Mouse (Mus musculus): Measurements from ENCODE around the gene Abhd10. TPM values are rescaled to one million over a fixed set of nuclear protein-coding genes. Genes with fewer than 3 reads are reported as not detected.

Abhd10 gene
- polyA plus RNA-seq (2015; fragmentation: Nextera tagmentation; extraction: Ambion mirVana): 35.5 and 38.0 TPM in 2 replicates

GRCm38 (mm10) chr16:45742615-45743476, at the start of gene Abhd10:
Abhd10 (minus strand) TSS chr16:45742955.
- WGBS: under 1% methylated on average over 51 of the region's 51 CpGs
- DNase-seq (ENCODE audit: low spot score) (peak; percentile 91), ATAC-seq (replicated peaks; ENCODE audit: low FRiP score, low read depth) (peak; percentile 99)
- no peaks in the 10 kb centered on the region for H3K27me3 ChIP-seq (ENCODE audit: insufficient read depth, low read length)
- H3K4me3 ChIP-seq (replicated peaks; ENCODE audit: low read depth, low read length): peak within 1 kb of the TSS; percentile 91
- peaks cover 10% of the 10 kb centered on the region; the same call in 1 of the 2 replicates for H3K36me3 ChIP-seq (ENCODE audit: insufficient read depth, low read length)
- peak within 1 kb of the TSS; percentile 65 for H3K4me2 ChIP-seq (ENCODE audit: low read length)
- H3K9ac ChIP-seq (ENCODE audit: low read depth, low read length): peak within 1 kb of the TSS; percentile 95
- no peak for TF ChIP-seq CTCF (IDR thresholded peaks at IDR 0.05; ENCODE audit: low read depth)
- H3K4me1 ChIP-seq (replicated peaks; ENCODE audit: insufficient read depth, low read length): peaks cover 7% of the 10 kb centered on the region; the same call in 1 of the 2 replicates
- H3K27ac ChIP-seq: peak within 1 kb of the TSS; percentile 95
- H3K9me3 ChIP-seq (replicated peaks; ENCODE audit: low read length): no peaks in the 10 kb centered on the region

GRCm38 (mm10) chr16:45791286-45791685, 48.5 kb upstream of the Abhd10 start:
- H3K9ac ChIP-seq (ENCODE audit: low read depth, low read length): no peak overlapping the region
- no peak for DNase-seq (ENCODE audit: low spot score)

DNA sequence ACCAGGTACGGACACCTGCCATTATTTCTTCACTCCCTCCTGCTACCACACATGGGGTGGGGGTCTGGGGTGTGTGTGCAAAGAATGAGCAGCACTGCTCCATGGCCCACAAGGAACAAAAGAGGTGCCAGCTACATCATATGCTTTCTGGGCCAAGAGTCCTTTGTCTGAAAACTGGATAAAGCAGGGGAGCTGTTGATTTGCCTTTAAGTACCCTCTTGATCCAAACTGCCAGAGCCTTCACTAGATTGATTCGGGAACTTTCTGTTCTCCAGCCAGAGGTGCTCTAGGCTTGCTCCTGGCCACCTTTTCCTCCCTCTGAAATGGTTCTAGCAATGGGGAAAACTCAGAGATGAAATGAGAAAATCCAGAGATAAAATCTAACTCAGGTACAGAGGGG, 46.6 kb upstream of the Abhd10 start:
- H3K27ac ChIP-seq: no peak overlapping the region
- H3K9ac ChIP-seq (ENCODE audit: low read depth, low read length): no peak overlapping the region
- 82% methylated on average over 2 of the region's 2 CpGs for WGBS
- H3K36me3 ChIP-seq (ENCODE audit: insufficient read depth, low read length): peaks cover 34% of the 10 kb centered on the region
- H3K27me3 ChIP-seq (ENCODE audit: insufficient read depth, low read length): no peaks in the 10 kb centered on the region
- H3K4me2 ChIP-seq (ENCODE audit: low read length): no peak overlapping the region
- DNase-seq (ENCODE audit: low spot score) (no peak), ATAC-seq (replicated peaks; ENCODE audit: low FRiP score, low read depth) (no peak)
- TF ChIP-seq CTCF (IDR thresholded peaks at IDR 0.05; ENCODE audit: low read depth): no peak
- no peaks in the 10 kb centered on the region for H3K4me1 ChIP-seq (replicated peaks; ENCODE audit: insufficient read depth, low read length)
- no peaks in the 10 kb centered on the region for H3K9me3 ChIP-seq (replicated peaks; ENCODE audit: low read length)
- H3K4me3 ChIP-seq (replicated peaks; ENCODE audit: low read depth, low read length): no peak overlapping the region

More at GRCm38 (mm10) chr16:45791286-45791685, 48.5 kb upstream of the Abhd10 start:
- Histone ChIP-seq H3K4me1 (replicated peaks; ENCODE audit: insufficient read depth, low read length) (no peaks in the 10 kb centered on the region), H3K27me3 (ENCODE audit: insufficient read depth, low read length) (no peaks in the 10 kb centered on the region), H3K4me2 (ENCODE audit: low read length) (no peak overlapping the region), H3K36me3 (ENCODE audit: insufficient read depth, low read length) (peaks cover 33% of the 10 kb centered on the region), H3K9me3 (replicated peaks; ENCODE audit: low read length) (no peaks in the 10 kb centered on the region), H3K4me3 (replicated peaks; ENCODE audit: low read depth, low read length) (no peak overlapping the region), H3K27ac (no peak overlapping the region)
- TF ChIP-seq CTCF (IDR thresholded peaks at IDR 0.05; ENCODE audit: low read depth): no peak
- 76% methylated on average over 5 of the region's 5 CpGs for WGBS
- no peak for ATAC-seq (replicated peaks; ENCODE audit: low FRiP score, low read depth)

DNA sequence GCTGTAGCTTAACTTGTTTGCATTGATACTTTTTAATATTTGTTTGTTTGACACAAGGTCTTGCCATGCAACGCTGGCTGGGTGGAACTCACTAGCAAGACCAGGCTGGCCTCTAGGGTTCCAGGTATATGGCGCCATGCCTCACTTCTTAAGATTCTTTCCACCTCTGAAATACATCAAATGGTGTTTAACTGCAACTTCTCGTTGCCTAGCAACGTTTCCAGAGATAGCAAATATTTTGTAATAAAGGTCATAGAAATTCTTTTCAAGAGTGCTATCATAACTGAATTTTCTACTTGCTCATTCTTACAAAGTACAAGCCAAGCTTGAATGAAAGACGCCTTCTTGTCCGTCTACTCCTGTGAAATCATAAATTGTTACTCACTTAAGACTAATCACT, 44.9 kb upstream of the Abhd10 start:
- Histone ChIP-seq H3K9ac (ENCODE audit: low read depth, low read length) (no peak overlapping the region), H3K9me3 (replicated peaks; ENCODE audit: low read length) (no peaks in the 10 kb centered on the region)

DNA sequence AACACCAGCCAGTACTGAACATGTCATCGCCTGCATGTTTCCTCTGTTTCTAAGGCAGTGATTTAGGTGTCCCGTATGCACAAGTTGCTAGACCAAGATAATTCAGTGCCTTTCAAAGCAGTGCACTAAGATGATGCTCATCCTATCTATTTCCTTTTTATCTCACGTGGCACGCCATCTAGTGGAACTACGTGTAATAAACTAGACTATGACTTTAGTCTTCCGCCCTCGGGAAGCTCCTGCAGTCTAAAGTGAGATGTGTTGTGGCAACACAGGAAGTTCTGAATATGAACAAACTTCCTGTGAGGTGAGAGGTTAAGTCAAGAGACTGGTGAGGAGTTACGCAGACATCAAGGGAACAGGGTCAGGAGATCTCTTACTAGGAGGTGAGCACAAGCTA, 43.9 kb upstream of the Abhd10 start:
- Histone ChIP-seq H3K27me3 (ENCODE audit: insufficient read depth, low read length) (no peaks in the 10 kb centered on the region), H3K27ac (no peak overlapping the region; the same call in 1 of the 2 replicates), H3K4me2 (ENCODE audit: low read length) (no peak overlapping the region), H3K4me1 (replicated peaks; ENCODE audit: insufficient read depth, low read length) (no peaks in the 10 kb centered on the region), H3K9me3 (replicated peaks; ENCODE audit: low read length) (no peaks in the 10 kb centered on the region), H3K9ac (ENCODE audit: low read depth, low read length) (no peak overlapping the region), H3K4me3 (replicated peaks; ENCODE audit: low read depth, low read length) (no peak overlapping the region), H3K36me3 (ENCODE audit: insufficient read depth, low read length) (peaks cover 28% of the 10 kb centered on the region)
- peak; percentile 65 for TF ChIP-seq CTCF (IDR thresholded peaks at IDR 0.05; ENCODE audit: low read depth)
- 33% methylated on average over 8 of the region's 8 CpGs for WGBS
- DNase-seq (ENCODE audit: low spot score) (peak; percentile 66), ATAC-seq (replicated peaks; ENCODE audit: low FRiP score, low read depth) (no peak)

More for the DNA sequence above, 44.9 kb upstream of the Abhd10 start:
- H3K36me3 ChIP-seq (ENCODE audit: insufficient read depth, low read length): peaks cover 27% of the 10 kb centered on the region
- H3K4me3 ChIP-seq (replicated peaks; ENCODE audit: low read depth, low read length): no peak overlapping the region
- WGBS: 90% methylated on average over 6 of the region's 6 CpGs
- no peak for DNase-seq (ENCODE audit: low spot score)
- no peaks in the 10 kb centered on the region for H3K4me1 ChIP-seq (replicated peaks; ENCODE audit: insufficient read depth, low read length)
- ATAC-seq (replicated peaks; ENCODE audit: low FRiP score, low read depth): no peak
- no peaks in the 10 kb centered on the region for H3K27me3 ChIP-seq (ENCODE audit: insufficient read depth, low read length)
- no peak for TF ChIP-seq CTCF (IDR thresholded peaks at IDR 0.05; ENCODE audit: low read depth)
- no peak overlapping the region for H3K4me2 ChIP-seq (ENCODE audit: low read length)
- H3K27ac ChIP-seq: no peak overlapping the region

- no peak for ATAC-seq (replicated peaks; ENCODE audit: low FRiP score, low read depth)
- no peaks in the 10 kb centered on the region for H3K4me1 ChIP-seq (replicated peaks; ENCODE audit: insufficient read depth, low read length)
- no peak overlapping the region for H3K27ac ChIP-seq
- H3K9ac ChIP-seq (ENCODE audit: low read depth, low read length): no peak overlapping the region
- DNase-seq (ENCODE audit: low spot score): no peak
- no peak overlapping the region for H3K4me2 ChIP-seq (ENCODE audit: low read length)
- H3K9me3 ChIP-seq (replicated peaks; ENCODE audit: low read length): no peaks in the 10 kb centered on the region
- H3K4me3 ChIP-seq (replicated peaks; ENCODE audit: low read depth, low read length): no peak overlapping the region
- no peak for TF ChIP-seq CTCF (IDR thresholded peaks at IDR 0.05; ENCODE audit: low read depth)
- WGBS: 71% methylated on average over 6 of the region's 6 CpGs
- H3K36me3 ChIP-seq (ENCODE audit: insufficient read depth, low read length): peaks cover 42% of the 10 kb centered on the region
- H3K27me3 ChIP-seq (ENCODE audit: insufficient read depth, low read length): no peaks in the 10 kb centered on the region
Observed at GRCm38 (mm10) chr16:45780001-45780400, 37.2 kb upstream of the Abhd10 start.
